9 mouse cellular contexts compared by ENCODE assay signal in the genomic region with DNA sequence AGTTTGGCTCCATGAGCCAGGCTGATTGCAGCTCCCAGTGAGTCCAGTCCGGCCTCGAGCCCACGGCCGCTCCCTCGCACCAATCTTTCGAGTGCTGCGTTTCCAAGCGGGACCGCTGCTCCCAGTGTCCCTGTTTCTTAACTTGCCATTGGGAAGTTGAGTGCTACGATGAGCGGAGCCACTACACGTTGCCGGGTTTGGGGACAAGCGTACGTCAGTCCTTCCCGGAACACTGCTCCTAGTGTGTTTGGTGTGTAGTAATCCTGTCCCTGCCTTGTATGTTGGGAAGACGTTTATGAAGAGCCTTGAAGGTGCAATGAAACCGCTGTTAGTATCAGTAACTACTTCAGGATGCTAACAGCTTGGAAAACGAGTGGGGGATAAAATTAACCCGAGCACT. TPM values are rescaled to one million over a fixed set of nuclear protein-coding genes. Genes with fewer than 3 reads are reported as not detected.
A peak's percentile ranks its signal among the peaks of the same experiment; 100 is the strongest.
DNase-seq lines count a peak whose midpoint lies in the region; ATAC-seq and TF ChIP-seq lines count a peak whose summit lies in the region.
"Had no signal": no experiment of that assay in that cellular context is flagged by ENCODE, and none has a peak within 500 bp of the region (broad histone marks: within the 10 kb centered on the region; RNA-seq: fewer than 3 reads in every experiment).

No protein-coding gene starts in this region.

- H3K36me3 ChIP-seq in heart, embryonic 16.5 days (ENCODE audit: control insufficient read depth, insufficient read depth) = peaks cover 21% of the 10 kb centered on the region
- H3K36me3 ChIP-seq in G1E (replicated peaks) = peaks cover 76% of the 10 kb centered on the region
- H3K36me3 ChIP-seq in hindbrain, embryonic 10.5 days = peaks cover 51% of the 10 kb centered on the region

- peak overlapping the region; percentile 96 for H3K4me2 ChIP-seq in heart, embryonic 16.5 days (ENCODE audit: low read depth, low read length)

- no peak for TF ChIP-seq CTCF in G1E (IDR thresholded peaks at IDR 0.05; ENCODE audit: low read depth, low read length)

- peak overlapping the region; percentile 99 for H3K9ac ChIP-seq in heart, embryonic 16.5 days (ENCODE audit: low read length)

- ATAC-seq in heart, embryonic 16.5 days (replicated peaks; ENCODE audit: extremely low read depth, insufficient read depth, low FRiP score) = no peak
- ATAC-seq in G1E (ENCODE audit: extremely low read depth, insufficient number of reproducible peaks, low FRiP score, poor library complexity, severe bottlenecking) = no peak
- ATAC-seq in megakaryocyte progenitor cell, adult 5-6 weeks (replicated peaks; ENCODE audit: poor library complexity) = peak; percentile 0; the same call in 1 of the 2 replicates

- peaks cover 40% of the 10 kb centered on the region for H3K4me1 ChIP-seq in heart, embryonic 16.5 days (ENCODE audit: control insufficient read depth, insufficient read depth, low read length)
- peaks cover 77% of the 10 kb centered on the region for H3K4me1 ChIP-seq in G1E (ENCODE audit: insufficient read depth, low read depth, low read length)
- H3K4me1 ChIP-seq in hindbrain, embryonic 10.5 days (replicated peaks) = peaks cover 66% of the 10 kb centered on the region

- H3K27ac ChIP-seq in heart, embryonic 16.5 days (ENCODE audit: low read length) = peak overlapping the region; percentile 93
- H3K27ac ChIP-seq in hindbrain, embryonic 10.5 days = peak overlapping the region; percentile 98

- no peaks in the 10 kb centered on the region for H3K9me3 ChIP-seq in heart, embryonic 16.5 days (replicated peaks; ENCODE audit: control insufficient read depth, low read length)
- no peaks in the 10 kb centered on the region for H3K9me3 ChIP-seq in G1E (replicated peaks)
- no peaks in the 10 kb centered on the region for H3K9me3 ChIP-seq in hindbrain, embryonic 10.5 days

- no peak for DNase-seq in heart, postnatal 14 days
- DNase-seq in G1E (ENCODE audit: low spot score) = no peak
- no peak for DNase-seq in hindbrain, embryonic 10.5 days (ENCODE audit: low spot score)
- no peak for DNase-seq in adrenal gland, postnatal 10 days
- no peak for DNase-seq in thymus, postnatal 14 days
- DNase-seq in adrenal gland, postnatal 25 days = no peak

- under 1% methylated on average over 20 of the region's 20 CpGs for WGBS in heart, embryonic 16.5 days
- under 1% methylated on average over 20 of the region's 20 CpGs for WGBS in hindbrain, embryonic 10.5 days

- intact Hi-C loops in heart, postnatal 14 days (cut with DNase I) = no loop called here

- H3K4me3 ChIP-seq in heart, embryonic 16.5 days (ENCODE audit: low read length) = peak overlapping the region; percentile 94
- H3K4me3 ChIP-seq in G1E (ENCODE audit: low read depth, low read length) = peak overlapping the region; percentile 77
- peak overlapping the region; percentile 91 for H3K4me3 ChIP-seq in hindbrain, embryonic 10.5 days

- no peaks in the 10 kb centered on the region for H3K27me3 ChIP-seq in heart, embryonic 16.5 days (ENCODE audit: control insufficient read depth, insufficient read depth, low read length)
- H3K27me3 ChIP-seq in G1E (ENCODE audit: insufficient read depth, low read length) = no peaks in the 10 kb centered on the region
- H3K27me3 ChIP-seq in hindbrain, embryonic 10.5 days (ENCODE audit: insufficient read depth, poor library complexity, severe bottlenecking) = no peaks in the 10 kb centered on the region

RNA-seq across cellular contexts. Expression of gene Sphk2, which starts 0.5 kb away (rescaled TPM):
- polyA plus RNA-seq in heart, embryonic 16.5 days (2015; fragmentation: Nextera tagmentation; extraction: Ambion mirVana) = 18.9 and 19.1 TPM in 2 replicates
- total RNA-seq in heart, postnatal 14 days (2021) = 10 to 100 TPM; 17.5 to 18.8 TPM
- total RNA-seq in G1E (2014; fragmentation: Nextera tagmentation) (16.3 and 21.4 TPM in 2 replicates), G1E (2017) (9.3 and 9.8 TPM in 2 replicates)
- 96.0 and 115 TPM in 2 replicates for polyA plus RNA-seq in G1E (2012)
- polyA plus RNA-seq in hindbrain, embryonic 10.5 days (2016; fragmentation: Nextera tagmentation; extraction: Ambion mirVana) = 33.6 and 35.5 TPM in 2 replicates
- total RNA-seq in megakaryocyte progenitor cell, adult 5-6 weeks (2015) = 10.6 and 14.5 TPM in 2 replicates
- total RNA-seq in megakaryocyte progenitor cell, adult 5-6 weeks (2017) = 9.8 and 10.2 TPM in 2 replicates
- 10 to 100 TPM; 28.0 to 28.8 TPM for total RNA-seq in adrenal gland, postnatal 10 days (2021)
- total RNA-seq in adrenal gland, postnatal 25 days (2021) = 38.2 and 42.0 TPM in 2 replicates

RNA-seq across cellular contexts. Expression of gene Fam83e, which starts 2.7 kb away (rescaled TPM):
- 0.39 and 0.84 TPM in 2 replicates for polyA plus RNA-seq in heart, embryonic 16.5 days (2015; fragmentation: Nextera tagmentation; extraction: Ambion mirVana)
- under 1 TPM; 0.17 to 0.24 TPM for total RNA-seq in heart, postnatal 14 days (2021)
- total RNA-seq in G1E (2014; fragmentation: Nextera tagmentation) (0.34 and 0.38 TPM in 2 replicates), G1E (2017) (1.2 and 1.3 TPM in 2 replicates)
- 0.49 and 0.77 TPM in 2 replicates for polyA plus RNA-seq in G1E (2012)
- 1.6 and 1.8 TPM in 2 replicates for polyA plus RNA-seq in hindbrain, embryonic 10.5 days (2016; fragmentation: Nextera tagmentation; extraction: Ambion mirVana)
- 0.54 and 0.78 TPM in 2 replicates for total RNA-seq in megakaryocyte progenitor cell, adult 5-6 weeks (2015)
- 0.37 and 0.51 TPM in 2 replicates for total RNA-seq in megakaryocyte progenitor cell, adult 5-6 weeks (2017)
- total RNA-seq in adrenal gland, postnatal 10 days (2021) = under 1 TPM; 0.27 to 0.33 TPM
- 0.30 and 0.76 TPM in 2 replicates for total RNA-seq in adrenal gland, postnatal 25 days (2021)

RNA-seq across cellular contexts. Expression of gene Rpl18, which starts 3.1 kb away (rescaled TPM):
- 520 and 591 TPM in 2 replicates for polyA plus RNA-seq in heart, embryonic 16.5 days (2015; fragmentation: Nextera tagmentation; extraction: Ambion mirVana)
- total RNA-seq in heart, postnatal 14 days (2021) = 100 to 1,000 TPM; 552 to 626 TPM
- total RNA-seq in G1E (2014; fragmentation: Nextera tagmentation) = 3,054 and 3,291 TPM in 2 replicates
- 1,837 and 1,972 TPM in 2 replicates for total RNA-seq in G1E (2017)
- 14,383 and 17,578 TPM in 2 replicates for polyA plus RNA-seq in G1E (2012)
- polyA plus RNA-seq in hindbrain, embryonic 10.5 days (2016; fragmentation: Nextera tagmentation; extraction: Ambion mirVana) = 1,010 and 1,126 TPM in 2 replicates
- 1,825 and 1,988 TPM in 2 replicates for total RNA-seq in megakaryocyte progenitor cell, adult 5-6 weeks (2015)
- 1,777 and 2,306 TPM in 2 replicates for total RNA-seq in megakaryocyte progenitor cell, adult 5-6 weeks (2017)
- 1,000 to 10,000 TPM; 1,029 to 1,042 TPM for total RNA-seq in adrenal gland, postnatal 10 days (2021)
- 964 and 1,249 TPM in 2 replicates for total RNA-seq in adrenal gland, postnatal 25 days (2021)

RNA-seq across cellular contexts. Expression of gene Spaca4, which starts 7.3 kb away (rescaled TPM):
- not detected in 2 replicates for polyA plus RNA-seq in heart, embryonic 16.5 days (2015; fragmentation: Nextera tagmentation; extraction: Ambion mirVana)
- total RNA-seq in heart, postnatal 14 days (2021) = not detected
- total RNA-seq in G1E (2014; fragmentation: Nextera tagmentation) (not detected in 2 replicates), G1E (2017) (not detected in 2 replicates)
- not detected in 2 replicates for polyA plus RNA-seq in G1E (2012)
- not detected in 2 replicates for polyA plus RNA-seq in hindbrain, embryonic 10.5 days (2016; fragmentation: Nextera tagmentation; extraction: Ambion mirVana)
- not detected in 2 replicates for total RNA-seq in megakaryocyte progenitor cell, adult 5-6 weeks (2015)
- not detected in 2 replicates for total RNA-seq in megakaryocyte progenitor cell, adult 5-6 weeks (2017)
- total RNA-seq in adrenal gland, postnatal 10 days (2021) = not detected
- total RNA-seq in adrenal gland, postnatal 25 days (2021) = not detected in 2 replicates
- total RNA-seq: hematopoietic stem cell, adult 5-6 weeks had no signal

RNA-seq across cellular contexts. Expression of gene Dbp, which starts 13.4 kb away (rescaled TPM):
- polyA plus RNA-seq in heart, embryonic 16.5 days (2015; fragmentation: Nextera tagmentation; extraction: Ambion mirVana) = 3.0 and 3.6 TPM in 2 replicates
- total RNA-seq in heart, postnatal 14 days (2021) = 10 to 100 TPM; 24.7 to 27.1 TPM
- total RNA-seq in G1E (2014; fragmentation: Nextera tagmentation) (22.8 and 30.2 TPM in 2 replicates), G1E (2017) (33.7 and 37.8 TPM in 2 replicates)
- 18.0 and 23.0 TPM in 2 replicates for polyA plus RNA-seq in G1E (2012)
- polyA plus RNA-seq in hindbrain, embryonic 10.5 days (2016; fragmentation: Nextera tagmentation; extraction: Ambion mirVana) = 3.0 and 3.4 TPM in 2 replicates
- total RNA-seq in megakaryocyte progenitor cell, adult 5-6 weeks (2015) = 3.6 and 5.6 TPM in 2 replicates
- total RNA-seq in megakaryocyte progenitor cell, adult 5-6 weeks (2017) = 6.2 and 7.2 TPM in 2 replicates
- total RNA-seq in adrenal gland, postnatal 10 days (2021) = 10 to 100 TPM; 21.4 to 62.3 TPM
- 282 and 444 TPM in 2 replicates for total RNA-seq in adrenal gland, postnatal 25 days (2021)
